Mouse (Mus musculus) G1E (cell line): ENCODE measurements around the gene Zdbf2. TPM values are rescaled to one million over a fixed set of nuclear protein-coding genes. Genes with fewer than 3 reads are reported as not detected.

Source experiments
- ATAC-seq: 2 replicates; pipeline ENCODE4 v1.8.0; 2016; ENCODE audit warnings: mild to moderate bottlenecking; ENCODE audit not compliant: insufficient number of reproducible peaks, poor library complexity, low FRiP score, severe bottlenecking; ENCODE audit errors: extremely low read depth
- DNase-seq: peaks from one replicate; pipeline ENCODE4 v3.0.0; 2012; ENCODE audit warnings: low spot score
- H3K27me3 ChIP-seq: 2 replicates; pipeline ENCODE4 v1.6.1; 2012; ENCODE audit warnings: mild to moderate bottlenecking, low read length, inconsistent platforms; ENCODE audit not compliant: insufficient read depth
- H3K36me3 ChIP-seq: replicated peaks from 2 replicates; pipeline ENCODE3; 2012; ENCODE audit warnings: mild to moderate bottlenecking, inconsistent platforms
- H3K4me1 ChIP-seq: 2 replicates; pipeline ENCODE4 v1.6.1; 2012; ENCODE audit warnings: low read depth, low read length, inconsistent platforms, mixed read lengths; ENCODE audit not compliant: insufficient read depth
- H3K4me3 ChIP-seq: 2 replicates; pipeline ENCODE4 v1.5.1; 2012; ENCODE audit warnings: low read depth, mild to moderate bottlenecking, inconsistent platforms, low read length, moderate library complexity, mixed read lengths
- H3K9me3 ChIP-seq: replicated peaks from 2 replicates; pipeline ENCODE4 v1.6.1; 2012; ENCODE audit warnings: inconsistent platforms
- CTCF ChIP-seq: IDR thresholded peaks from 2 replicates; pipeline ENCODE4 v1.5.1; 2012; ENCODE audit warnings: low read depth, low read length, inconsistent platforms, mixed read lengths
- GATA1 ChIP-seq: IDR thresholded peaks from 2 replicates; pipeline ENCODE4 v1.6.1; 2012; ENCODE audit warnings: borderline replicate concordance, low read length, inconsistent platforms, mixed read lengths
- GATA2 ChIP-seq: IDR thresholded peaks from 2 replicates; pipeline ENCODE4 v1.6.1; 2012; ENCODE audit warnings: low read depth, low read length, inconsistent platforms, borderline replicate concordance
- POLR2AphosphoS5 ChIP-seq: IDR thresholded peaks from 2 replicates; pipeline ENCODE4 v1.6.1; 2012; ENCODE audit warnings: low read depth, low read length, inconsistent platforms; ENCODE audit not compliant: insufficient replicate concordance
- TAL1 ChIP-seq: conservative IDR thresholded peaks from 2 replicates; pipeline ENCODE4 v1.6.1; 2012; ENCODE audit warnings: low read depth, low read length, inconsistent platforms, mixed read lengths
- polyA plus RNA-seq: library from polyadenylated mRNA; stranded (reverse); fragments of >175 nt; gene quantifications from 2 replicates; pipeline ENCODE4 v1.2.3, GENCODE M21; 2012
- total RNA-seq, 2 experiments: library from RNA; stranded (forward) in 1 of 2; stranded (reverse) in 1 of 2; fragments of 200-1000 nt in 1 of 2; fragments of >200 nt in 1 of 2; fragmentation: Nextera tagmentation in 1 of 2; gene quantifications; 2 replicates each; pipeline ENCODE4 v1.2.3; 2014 to 2017

Gene Zdbf2
- total and polyA plus RNA-seq, 3 experiments = 0.11 TPM; not detected in 2

DNA sequence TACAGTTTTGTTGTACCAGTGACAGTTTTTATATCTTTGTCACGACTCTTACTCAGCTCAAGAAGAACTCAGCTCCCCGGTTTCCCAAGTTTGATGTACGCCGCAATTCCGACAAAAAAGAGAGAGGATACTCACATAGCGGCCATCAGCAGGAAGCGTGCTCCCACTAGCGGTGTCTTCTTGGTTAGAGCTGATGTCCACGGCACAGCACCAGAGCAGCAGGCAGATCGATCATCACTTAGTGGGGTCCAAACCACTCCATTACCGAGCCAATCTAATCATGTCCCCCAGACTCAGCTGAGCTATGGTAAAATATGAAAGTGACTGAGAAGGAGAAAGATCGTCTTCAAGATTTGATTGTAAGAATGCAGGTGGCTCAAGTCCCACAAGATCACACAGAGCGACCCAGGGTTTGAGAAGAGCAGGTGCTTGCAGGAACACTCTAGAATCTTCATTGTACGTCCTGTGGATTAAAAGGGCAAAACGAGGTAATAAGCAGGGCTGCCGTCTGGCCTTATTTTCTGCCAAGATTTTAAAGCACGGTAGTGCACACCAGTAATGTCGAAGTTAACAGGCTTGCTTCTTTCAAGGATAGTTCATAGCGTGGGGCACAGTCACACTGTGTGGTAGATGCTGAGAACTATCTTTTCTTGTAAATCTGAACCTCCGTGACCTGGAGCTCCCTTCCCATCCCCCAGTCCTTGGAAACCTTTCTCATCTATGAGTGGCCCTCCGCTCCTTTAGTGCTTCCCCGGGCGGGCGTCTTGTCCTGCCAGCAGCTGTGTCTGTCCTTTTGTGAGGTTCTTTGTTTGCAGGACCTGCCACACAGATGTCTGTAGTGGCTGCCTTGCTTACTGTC is 20.5 kb upstream of the Zdbf2 start:
- ATAC-seq (no peak), DNase-seq (no peak)
- TF ChIP-seq GATA2 (no peak), POLR2AphosphoS5 (no peak), CTCF (no peak), TAL1 (no peak), GATA1 (no peak)
- H3K9me3 ChIP-seq = no peaks in the 10 kb centered on the region
- H3K36me3 ChIP-seq = no peaks in the 10 kb centered on the region
- H3K4me3 ChIP-seq = no peak overlapping the region
- no peaks in the 10 kb centered on the region for H3K4me1 ChIP-seq
- H3K27me3 ChIP-seq = peaks cover 34% of the 10 kb centered on the region

GRCm38 (mm10) chr1:63253291-63253690 is 19.8 kb upstream of the Zdbf2 start:
- Histone ChIP-seq H3K36me3 (no peaks in the 10 kb centered on the region), H3K27me3 (peaks cover 34% of the 10 kb centered on the region)
- ATAC-seq = no peak

GRCm38 (mm10) chr1:63255101-63255500 is 18.0 kb upstream of the Zdbf2 start:
- TF ChIP-seq POLR2AphosphoS5 (no peak), GATA1 (no peak), GATA2 (no peak), CTCF (no peak)
- Histone ChIP-seq H3K9me3 (no peaks in the 10 kb centered on the region), H3K36me3 (no peaks in the 10 kb centered on the region), H3K4me3 (no peak overlapping the region), H3K4me1 (no peaks in the 10 kb centered on the region), H3K27me3 (peaks cover 20% of the 10 kb centered on the region)
- no peak for DNase-seq
- no peak for ATAC-seq

More at GRCm38 (mm10) chr1:63253291-63253690, 19.8 kb upstream of the Zdbf2 start:
- no peaks in the 10 kb centered on the region for H3K9me3 ChIP-seq
- no peak overlapping the region for H3K4me3 ChIP-seq
- no peaks in the 10 kb centered on the region for H3K4me1 ChIP-seq
- no peak for DNase-seq
- TF ChIP-seq TAL1 = no peak
- no peak for TF ChIP-seq GATA1
- no peak for TF ChIP-seq CTCF
- no peak for TF ChIP-seq GATA2
- no peak for TF ChIP-seq POLR2AphosphoS5

DNA sequence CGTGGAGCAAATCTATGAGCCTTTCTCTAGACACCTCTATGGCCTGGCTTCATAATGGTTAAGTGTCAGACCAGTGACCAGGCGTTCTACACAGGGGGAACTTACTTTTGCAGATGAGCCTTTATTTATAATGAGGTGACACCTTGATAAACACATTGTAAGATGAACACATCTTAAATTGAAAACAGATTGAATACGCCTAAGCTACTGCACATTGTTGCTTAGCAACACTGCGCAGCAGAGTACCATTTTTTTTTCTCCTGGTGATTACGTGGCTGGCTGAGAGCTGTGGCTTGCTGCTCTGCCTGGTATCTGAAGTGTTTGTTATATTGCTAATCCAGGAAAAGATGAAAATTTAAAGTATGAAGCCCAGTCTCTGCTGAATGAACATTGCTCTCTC is 17.0 kb upstream of the Zdbf2 start:
- H3K9me3 ChIP-seq = no peaks in the 10 kb centered on the region
- H3K4me1 ChIP-seq = no peaks in the 10 kb centered on the region
- no peaks in the 10 kb centered on the region for H3K36me3 ChIP-seq
- peaks cover 18% of the 10 kb centered on the region for H3K27me3 ChIP-seq
- TF ChIP-seq GATA2 = no peak
- TF ChIP-seq POLR2AphosphoS5 = no peak
- no peak for TF ChIP-seq GATA1
- no peak for TF ChIP-seq TAL1
- no peak for TF ChIP-seq CTCF
- no peak overlapping the region for H3K4me3 ChIP-seq
- DNase-seq (no peak), ATAC-seq (no peak)

GRCm38 (mm10) chr1:63258501-63258900 is 14.6 kb upstream of the Zdbf2 start:
- TF ChIP-seq POLR2AphosphoS5 (no peak), GATA2 (no peak), GATA1 (no peak)
- H3K36me3 ChIP-seq = no peaks in the 10 kb centered on the region
- no peaks in the 10 kb centered on the region for H3K9me3 ChIP-seq
- H3K4me3 ChIP-seq = no peak overlapping the region
- H3K27me3 ChIP-seq = peaks cover 18% of the 10 kb centered on the region
- DNase-seq (no peak), ATAC-seq (no peak)
- no peaks in the 10 kb centered on the region for H3K4me1 ChIP-seq

DNA sequence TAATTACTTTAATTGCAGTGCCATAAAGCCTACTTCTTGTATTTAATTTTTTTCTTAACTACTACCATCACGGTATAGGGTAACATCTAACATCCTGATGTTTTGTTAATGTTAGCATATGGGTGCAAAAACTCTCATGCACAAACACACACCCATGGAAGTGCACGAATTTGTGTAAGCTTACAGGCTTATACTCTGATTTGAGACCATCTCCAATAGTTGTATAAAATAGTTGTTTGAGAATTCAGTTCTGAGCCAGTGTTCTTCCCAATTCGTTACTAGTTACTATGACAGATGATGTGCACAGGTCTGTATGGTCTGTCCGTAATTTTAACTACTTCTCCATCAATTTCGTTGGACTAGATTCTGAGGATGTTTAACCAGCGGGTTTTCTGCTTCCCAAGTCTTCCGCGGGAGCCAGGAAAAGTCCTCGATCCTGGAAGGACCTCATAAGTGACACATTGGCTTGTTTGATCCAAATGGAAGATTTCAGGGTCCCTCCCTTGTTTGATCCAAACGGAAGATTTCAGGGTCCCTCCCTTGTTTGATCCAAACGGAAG is 13.7 kb upstream of the Zdbf2 start:
- no peak for DNase-seq
- no peak for ATAC-seq
- Histone ChIP-seq H3K4me1 (no peaks in the 10 kb centered on the region), H3K9me3 (no peaks in the 10 kb centered on the region), H3K4me3 (no peak overlapping the region), H3K27me3 (peaks cover 18% of the 10 kb centered on the region), H3K36me3 (no peaks in the 10 kb centered on the region)
- no peak for TF ChIP-seq GATA2
- no peak for TF ChIP-seq CTCF
- TF ChIP-seq TAL1 = no peak
- TF ChIP-seq POLR2AphosphoS5 = no peak
- TF ChIP-seq GATA1 = no peak
